Mouse (Mus musculus) midbrain, embryonic 12.5 days (tissue): Measurements from ENCODE around the gene Mphosph9. TPM values are rescaled to one million over a fixed set of nuclear protein-coding genes. Genes with fewer than 3 reads are reported as not detected.
"Not testable (repeated sequence)": the region's sequence is repeated elsewhere in the genome, so short reads cannot be mapped to it uniquely, and the experiment has no call there.

Source experiments
- ATAC-seq: fragments of 200-750 bp; cut with Nextera tagmentation; 2 replicates; pipeline ENCODE4 v1.8.0; 2017; ENCODE audit warnings: low read depth, moderate TSS enrichment, moderate library complexity; ENCODE audit not compliant: low FRiP score
- H3K27ac ChIP-seq: fragments of 300-500 bp; sonication (generic); replicated peaks from 2 replicates; pipeline ENCODE4 v1.5.1; 2016; ENCODE audit warnings: mild to moderate bottlenecking
- H3K27me3 ChIP-seq: fragments of 300-500 bp; sonication (generic); 2 replicates; pipeline ENCODE4 v1.6.1; 2016; ENCODE audit warnings: mild to moderate bottlenecking
- H3K36me3 ChIP-seq: fragments of 300-500 bp; sonication (generic); 2 replicates; pipeline ENCODE4 v1.6.1; 2016
- H3K4me1 ChIP-seq: fragments of 300-500 bp; sonication (generic); 2 replicates; pipeline ENCODE4 v1.6.1; 2016
- H3K4me2 ChIP-seq: fragments of 300-500 bp; sonication (generic); replicated peaks from 2 replicates; pipeline ENCODE4 v1.6.1; 2016; ENCODE audit warnings: mild to moderate bottlenecking, moderate library complexity
- H3K4me3 ChIP-seq: fragments of 300-500 bp; sonication (generic); 2 replicates; pipeline ENCODE4 v1.5.1; 2016; ENCODE audit warnings: mild to moderate bottlenecking
- H3K9ac ChIP-seq: fragments of 300-500 bp; sonication (generic); replicated peaks from 2 replicates; pipeline ENCODE4 v1.6.1; 2016; ENCODE audit warnings: mild to moderate bottlenecking, moderate library complexity
- H3K9me3 ChIP-seq: fragments of 300-500 bp; sonication (generic); 2 replicates; pipeline ENCODE4 v1.6.1; 2016; ENCODE audit warnings: mild to moderate bottlenecking
- WGBS: fragments of 180-500 bp; shearing (Covaris S2); methylation state at CpG from one replicate; pipeline ENCODE4 v1.1.7; 2016; 5-methylcytosine and 5-hydroxymethylcytosine counted together
- polyA plus RNA-seq: library from polyadenylated mRNA; unstranded; fragments of >200 nt; fragmentation: Nextera tagmentation; extraction: Ambion mirVana; gene quantifications from 2 replicates; pipeline ENCODE4 v1.2.1, GENCODE M21; 2016

Gene Mphosph9
- polyA plus RNA-seq, 1 experiment from 2014 or later = 19.6 TPM

DNA sequence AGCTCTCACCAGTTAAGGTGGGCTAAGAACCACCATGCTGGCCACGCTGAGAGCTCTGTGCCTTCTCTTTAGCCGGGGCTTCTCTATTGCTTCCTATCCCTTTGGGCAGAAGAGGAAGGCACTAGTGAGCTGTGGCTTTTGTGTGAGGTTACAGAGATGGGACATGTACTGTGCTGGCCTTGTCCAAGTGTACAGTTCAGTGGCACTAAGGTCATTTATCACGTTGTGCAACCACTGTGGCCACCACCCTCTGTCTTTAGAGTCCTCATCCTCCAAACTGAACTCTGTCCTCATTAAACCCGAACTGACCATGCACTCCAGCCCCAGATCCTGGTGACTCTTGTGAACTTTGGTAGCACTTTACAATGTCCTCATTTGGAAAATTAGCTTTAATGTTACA, 101.3 kb downstream of the Mphosph9 start:
- 93% methylated on average over 4 of the region's 4 CpGs for whole genome bisulfite sequencing
- peaks cover 17% of the 10 kb centered on the region; the same call in 1 of the 2 replicates for H3K4me1 ChIP-seq
- H3K9ac ChIP-seq = no peak overlapping the region
- no peak overlapping the region for H3K27ac ChIP-seq
- H3K9me3 ChIP-seq = no peaks in the 10 kb centered on the region
- no peak for ATAC-seq
- H3K4me3 ChIP-seq = no peak overlapping the region
- H3K36me3 ChIP-seq = no peaks in the 10 kb centered on the region
- no peak overlapping the region for H3K4me2 ChIP-seq
- no peaks in the 10 kb centered on the region for H3K27me3 ChIP-seq

DNA sequence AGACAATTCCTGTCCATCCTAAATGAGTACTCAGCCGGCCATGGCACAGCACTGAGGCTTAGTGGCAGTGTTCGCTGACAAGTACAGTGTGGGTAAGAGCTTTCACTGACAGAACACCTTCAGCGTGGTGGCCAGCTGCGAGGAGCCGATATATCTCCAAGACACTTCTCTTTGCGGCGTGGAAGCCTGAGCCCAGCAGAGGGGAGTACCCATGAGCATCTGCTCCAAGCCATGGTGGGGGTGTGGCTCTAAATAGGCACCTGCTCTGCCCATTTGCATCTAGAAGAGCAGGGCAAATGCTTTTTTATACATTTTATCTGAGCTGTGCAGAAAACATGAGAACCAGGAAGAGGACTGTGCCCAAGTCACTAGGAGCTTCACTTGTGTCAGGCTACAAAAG, 101.9 kb downstream of the Mphosph9 start:
- ATAC-seq = no peak
- 93% methylated on average over 7 of the region's 7 CpGs for WGBS

DNA sequence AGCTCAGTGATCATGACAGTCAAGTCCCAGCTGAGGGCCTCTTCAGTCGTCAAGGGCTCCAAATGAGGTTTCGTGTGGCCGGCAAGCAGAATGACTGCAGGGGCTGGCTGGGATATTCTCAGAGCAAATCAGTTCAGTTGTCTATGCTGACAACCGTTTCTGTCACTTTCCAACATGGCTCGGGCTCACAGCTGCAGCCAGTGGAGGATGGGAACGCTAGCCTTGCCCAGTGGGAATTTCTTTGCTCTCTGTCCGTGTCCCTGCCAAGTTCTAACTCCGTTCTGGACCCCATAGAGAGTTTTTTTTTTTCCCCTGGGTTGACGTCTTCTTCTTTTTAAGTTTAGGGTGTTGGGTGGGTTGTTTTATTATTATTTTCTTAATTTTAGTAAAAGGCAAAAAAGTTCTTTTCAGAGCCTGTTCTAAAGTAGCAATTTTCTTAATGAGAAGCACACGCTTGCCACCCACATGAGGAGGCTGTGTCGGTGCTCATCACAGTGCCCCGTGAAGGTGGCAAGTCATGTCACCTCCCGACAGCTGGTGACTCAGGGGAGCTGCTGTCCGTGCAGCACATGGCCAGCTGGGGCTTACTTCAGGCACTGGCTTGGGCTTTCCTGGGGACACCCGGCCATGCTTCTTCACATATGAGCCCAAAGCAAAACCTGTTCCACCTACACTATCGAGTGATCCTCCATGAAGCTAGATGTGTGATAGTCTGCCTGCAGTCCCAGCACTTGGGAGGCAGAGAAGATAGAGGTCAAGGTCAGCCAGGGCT, 103.3 kb downstream of the Mphosph9 start:
- H3K27ac ChIP-seq = no peak overlapping the region
- H3K9me3 ChIP-seq = no peaks in the 10 kb centered on the region
- H3K4me3 ChIP-seq = no peak overlapping the region
- H3K4me1 ChIP-seq = peaks cover 24% of the 10 kb centered on the region; the same call in 1 of the 2 replicates
- H3K4me2 ChIP-seq = no peak overlapping the region
- no peak for ATAC-seq
- WGBS = 75% methylated on average over 16 of the region's 16 CpGs
- H3K36me3 ChIP-seq = no peaks in the 10 kb centered on the region
- no peaks in the 10 kb centered on the region for H3K27me3 ChIP-seq
- no peak overlapping the region for H3K9ac ChIP-seq

More for the DNA sequence above, 101.9 kb downstream of the Mphosph9 start:
- Histone ChIP-seq H3K27me3 (no peaks in the 10 kb centered on the region), H3K4me2 (no peak overlapping the region), H3K27ac (no peak overlapping the region), H3K9me3 (no peaks in the 10 kb centered on the region), H3K9ac (no peak overlapping the region), H3K36me3 (no peaks in the 10 kb centered on the region), H3K4me3 (no peak overlapping the region), H3K4me1 (peaks cover 22% of the 10 kb centered on the region; the same call in 1 of the 2 replicates)

DNA sequence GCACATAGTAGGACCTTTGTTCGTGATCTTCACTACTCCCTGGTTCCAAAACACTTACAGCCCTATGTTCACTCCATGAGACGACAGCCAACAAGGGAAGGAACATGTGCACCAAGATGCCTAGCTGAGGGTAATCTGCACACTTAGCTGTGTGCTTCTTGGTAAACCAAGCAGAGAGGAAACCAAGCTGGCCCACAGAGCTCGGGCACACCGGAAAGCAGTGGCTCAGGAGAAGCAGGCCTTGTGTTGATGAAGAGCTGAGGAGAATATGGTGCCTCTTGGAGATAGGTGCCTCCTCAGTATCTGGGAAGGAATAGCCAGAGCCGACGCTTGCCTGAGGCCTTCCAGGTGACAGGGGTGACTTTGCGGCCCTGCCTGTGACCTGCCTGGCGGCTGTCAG, 104.2 kb downstream of the Mphosph9 start:
- Histone ChIP-seq H3K27ac (no peak overlapping the region), H3K4me2 (no peak overlapping the region), H3K4me3 (no peak overlapping the region), H3K36me3 (no peaks in the 10 kb centered on the region), H3K9ac (no peak overlapping the region), H3K27me3 (no peaks in the 10 kb centered on the region), H3K9me3 (no peaks in the 10 kb centered on the region), H3K4me1 (peaks cover 27% of the 10 kb centered on the region; the same call in 1 of the 2 replicates)
- 84% methylated on average over 8 of the region's 8 CpGs for WGBS
- no peak for ATAC-seq

DNA sequence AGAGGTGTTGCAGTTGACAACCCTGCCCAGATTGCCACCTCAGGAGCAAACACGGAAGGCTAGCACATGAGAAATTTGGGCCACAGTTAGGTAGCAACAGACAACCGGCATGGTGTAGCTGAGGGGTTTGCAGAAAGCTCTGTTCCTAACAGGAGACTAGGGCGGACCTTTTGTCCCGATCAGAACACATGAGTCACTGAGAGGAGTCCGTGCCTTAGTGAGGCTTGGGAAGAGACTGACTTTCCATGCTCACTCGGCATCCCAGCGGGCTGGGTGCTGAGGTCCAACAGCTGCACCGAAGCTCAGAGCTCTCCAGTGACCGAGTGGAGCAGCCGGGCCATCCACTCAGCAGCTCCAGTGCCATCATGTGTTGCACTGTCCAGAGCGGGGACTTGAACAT, 105.1 kb downstream of the Mphosph9 start:
- H3K4me1 ChIP-seq = peaks cover 31% of the 10 kb centered on the region
- no peak overlapping the region for H3K9ac ChIP-seq
- no peaks in the 10 kb centered on the region for H3K36me3 ChIP-seq
- no peaks in the 10 kb centered on the region for H3K9me3 ChIP-seq
- ATAC-seq = no peak
- 93% methylated on average over 11 of the region's 11 CpGs for whole genome bisulfite sequencing
- no peak overlapping the region for H3K4me3 ChIP-seq
- H3K4me2 ChIP-seq = no peak overlapping the region
- no peak overlapping the region for H3K27ac ChIP-seq
- no peaks in the 10 kb centered on the region for H3K27me3 ChIP-seq

DNA sequence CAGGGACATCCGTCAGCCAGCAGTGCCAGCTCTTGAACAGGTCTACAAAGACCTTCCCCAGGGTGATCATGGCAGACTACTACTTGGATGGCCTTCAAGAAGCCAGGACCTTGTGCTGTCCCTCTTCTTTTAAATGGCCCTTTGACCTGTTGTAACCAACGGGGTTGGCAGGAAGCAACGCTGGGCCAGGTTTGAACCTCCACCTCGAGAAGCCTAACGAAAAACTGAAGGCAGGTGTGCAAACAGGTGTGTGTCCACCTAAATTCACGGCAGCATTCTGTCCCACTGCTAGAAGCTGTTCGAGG, 106.1 kb downstream of the Mphosph9 start:
- Histone ChIP-seq H3K4me3 (no peak overlapping the region), H3K27ac (no peak overlapping the region), H3K9me3 (no peaks in the 10 kb centered on the region), H3K27me3 (no peaks in the 10 kb centered on the region), H3K4me2 (no peak overlapping the region), H3K9ac (no peak overlapping the region), H3K36me3 (no peaks in the 10 kb centered on the region), H3K4me1 (peaks cover 24% of the 10 kb centered on the region)
- no peak for ATAC-seq
- 89% methylated on average over 7 of the region's 7 CpGs for WGBS

DNA sequence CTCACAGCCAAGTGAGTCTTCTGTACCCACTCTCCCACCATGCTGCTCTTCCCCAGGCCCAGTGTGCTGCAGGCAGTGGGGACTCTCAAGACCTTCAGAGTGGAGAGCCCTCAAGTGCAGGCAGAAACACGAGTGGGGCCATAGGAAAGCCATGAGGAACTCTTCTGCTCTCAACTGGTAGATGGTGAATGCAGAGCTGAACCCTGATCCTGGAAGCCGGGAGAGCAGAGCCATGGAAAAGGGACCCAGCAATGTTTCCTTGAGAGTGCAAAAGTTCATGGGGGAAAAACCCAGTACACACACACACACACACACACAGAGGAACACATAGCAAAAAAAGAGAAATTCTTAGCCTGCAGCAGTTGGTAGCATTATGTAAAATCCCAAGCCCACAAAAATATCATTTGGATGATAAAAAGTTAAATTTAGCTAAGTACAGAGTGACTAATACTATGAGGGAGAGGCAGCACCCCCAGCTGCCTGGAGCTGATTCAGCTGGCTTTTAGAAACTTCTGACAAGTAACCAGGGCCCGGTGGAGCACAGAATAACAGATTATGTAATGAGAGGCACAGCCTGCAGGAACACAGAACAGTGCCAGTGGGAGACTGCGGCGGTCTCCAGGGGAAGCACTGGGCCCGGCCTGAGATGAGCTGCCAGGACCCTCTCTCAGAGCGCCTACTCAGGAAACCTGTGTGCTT, 106.6 kb downstream of the Mphosph9 start:
- ATAC-seq = no peak
- Histone ChIP-seq H3K27me3 (no peaks in the 10 kb centered on the region), H3K4me2 (no peak overlapping the region), H3K9ac (no peak overlapping the region), H3K4me1 (peaks cover 22% of the 10 kb centered on the region), H3K27ac (no peak overlapping the region), H3K4me3 (no peak overlapping the region), H3K36me3 (no peaks in the 10 kb centered on the region), H3K9me3 (no peaks in the 10 kb centered on the region)
- 71% methylated on average over 7 of the region's 7 CpGs for WGBS

DNA sequence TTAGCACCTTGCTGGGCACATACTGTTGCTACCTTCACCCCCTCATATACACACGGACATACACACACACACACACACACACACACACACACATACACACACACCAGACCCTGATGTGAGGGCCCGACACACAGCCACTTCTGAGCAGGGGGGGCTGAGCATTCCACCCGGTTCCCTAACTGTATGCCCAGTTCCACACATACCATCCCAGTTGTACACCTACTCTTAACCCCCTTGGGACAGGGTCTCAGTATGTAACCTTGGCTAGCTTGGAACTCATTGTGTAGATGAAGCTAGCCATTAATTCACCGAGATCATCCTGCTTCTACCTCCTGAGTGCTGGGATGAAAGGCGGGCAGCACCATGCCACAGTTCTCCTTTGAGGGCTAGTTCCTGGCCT, 107.2 kb downstream of the Mphosph9 start:
- Histone ChIP-seq H3K9ac (no peak overlapping the region), H3K4me1 (peaks cover 22% of the 10 kb centered on the region), H3K4me2 (no peak overlapping the region), H3K27me3 (no peaks in the 10 kb centered on the region), H3K27ac (no peak overlapping the region), H3K36me3 (no peaks in the 10 kb centered on the region), H3K4me3 (no peak overlapping the region), H3K9me3 (no peaks in the 10 kb centered on the region)
- WGBS = 85% methylated on average over 5 of the region's 5 CpGs
- ATAC-seq = no peak

DNA sequence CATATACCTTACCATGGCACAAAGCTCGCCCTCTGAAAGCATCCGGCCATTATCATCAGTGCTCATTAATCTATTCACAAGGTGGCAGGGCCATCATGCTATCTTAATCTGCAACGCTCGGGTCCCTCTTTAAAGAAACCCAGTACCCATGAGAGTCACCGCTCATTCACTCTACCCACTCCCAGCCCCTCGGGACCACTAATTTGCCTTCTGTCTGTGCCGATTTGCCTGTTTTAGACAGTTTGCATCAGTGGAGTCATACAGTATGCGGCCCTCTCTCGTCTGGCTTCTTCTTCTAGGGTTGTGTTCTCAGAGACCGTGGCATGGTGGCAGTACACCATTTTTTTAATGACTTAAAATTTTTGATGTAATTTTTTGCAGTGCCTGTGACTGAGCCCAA, 108.3 kb downstream of the Mphosph9 start:
- H3K27me3 ChIP-seq = no peaks in the 10 kb centered on the region
- H3K9ac ChIP-seq = no peak overlapping the region
- no peak overlapping the region for H3K4me2 ChIP-seq
- H3K4me3 ChIP-seq = no peak overlapping the region
- WGBS = 81% methylated on average over 10 of the region's 10 CpGs
- no peaks in the 10 kb centered on the region for H3K36me3 ChIP-seq
- H3K4me1 ChIP-seq = peaks cover 22% of the 10 kb centered on the region
- no peak for ATAC-seq
- H3K9me3 ChIP-seq = no peaks in the 10 kb centered on the region
- H3K27ac ChIP-seq = no peak overlapping the region

DNA sequence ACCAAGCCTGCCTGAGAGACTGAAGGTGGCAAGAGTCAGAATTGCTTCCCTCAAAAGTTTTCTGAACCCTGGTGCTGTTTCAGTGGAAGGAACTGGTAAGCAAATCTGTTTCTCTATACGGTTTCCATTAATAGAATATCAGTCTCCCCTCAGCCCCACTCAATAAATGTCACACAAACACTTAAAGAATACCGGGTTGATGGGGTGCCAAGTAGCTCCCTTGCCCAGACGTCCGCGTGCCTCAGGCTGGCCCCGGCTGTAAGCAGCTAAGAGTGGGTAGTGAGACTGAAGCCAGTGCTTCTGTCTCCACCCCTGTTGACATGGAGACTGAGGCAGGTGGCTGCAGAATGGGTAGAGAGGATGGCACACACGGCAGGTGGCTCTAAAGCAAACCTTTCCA, 108.8 kb downstream of the Mphosph9 start:
- no peak for ATAC-seq
- Histone ChIP-seq H3K4me2 (no peak overlapping the region), H3K4me1 (peaks cover 22% of the 10 kb centered on the region), H3K27ac (no peak overlapping the region), H3K36me3 (no peaks in the 10 kb centered on the region), H3K4me3 (no peak overlapping the region), H3K27me3 (no peaks in the 10 kb centered on the region), H3K9ac (no peak overlapping the region), H3K9me3 (no peaks in the 10 kb centered on the region)
- WGBS = 86% methylated on average over 7 of the region's 7 CpGs

DNA sequence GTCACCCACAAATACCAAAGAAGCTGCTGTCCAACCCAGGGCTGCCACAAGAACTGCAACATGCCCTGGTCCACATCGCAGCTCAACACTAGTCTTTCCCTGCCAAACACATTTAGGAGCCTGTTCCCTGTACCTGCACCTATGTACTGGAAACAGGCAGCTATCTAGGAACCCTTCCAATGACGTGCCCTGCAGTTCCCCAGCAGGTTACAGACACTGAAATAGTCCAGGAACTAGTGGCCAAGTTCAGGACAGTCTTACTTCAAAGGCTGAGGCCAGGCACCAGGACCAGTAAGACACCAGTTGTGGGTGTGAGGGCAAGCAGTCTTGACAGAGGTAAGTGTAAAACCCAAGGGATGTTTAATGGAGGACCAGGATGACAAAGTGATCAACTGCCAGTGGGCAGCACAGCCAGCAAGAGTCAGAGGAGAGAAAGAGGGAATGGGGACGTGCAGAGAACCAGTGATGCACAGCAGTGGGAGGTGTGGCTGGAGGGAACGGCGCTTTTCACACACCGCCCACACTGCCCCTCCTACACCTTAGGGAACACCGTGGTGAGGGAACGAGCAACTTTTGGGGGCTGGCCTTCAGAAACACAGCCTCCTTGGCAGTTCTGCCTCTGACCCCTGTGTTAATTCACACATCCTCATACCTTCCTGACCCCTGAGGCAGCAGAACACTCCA, 110.1 kb downstream of the Mphosph9 start:
- WGBS = 48% methylated on average over 8 of the region's 8 CpGs
- no peak overlapping the region for H3K9ac ChIP-seq
- H3K4me3 ChIP-seq = no peak overlapping the region
- H3K27ac ChIP-seq = no peak overlapping the region
- H3K4me2 ChIP-seq = no peak overlapping the region
- no peaks in the 10 kb centered on the region for H3K9me3 ChIP-seq
- no peaks in the 10 kb centered on the region for H3K27me3 ChIP-seq
- H3K36me3 ChIP-seq = no peaks in the 10 kb centered on the region
- peaks cover 22% of the 10 kb centered on the region for H3K4me1 ChIP-seq
- no peak for ATAC-seq

DNA sequence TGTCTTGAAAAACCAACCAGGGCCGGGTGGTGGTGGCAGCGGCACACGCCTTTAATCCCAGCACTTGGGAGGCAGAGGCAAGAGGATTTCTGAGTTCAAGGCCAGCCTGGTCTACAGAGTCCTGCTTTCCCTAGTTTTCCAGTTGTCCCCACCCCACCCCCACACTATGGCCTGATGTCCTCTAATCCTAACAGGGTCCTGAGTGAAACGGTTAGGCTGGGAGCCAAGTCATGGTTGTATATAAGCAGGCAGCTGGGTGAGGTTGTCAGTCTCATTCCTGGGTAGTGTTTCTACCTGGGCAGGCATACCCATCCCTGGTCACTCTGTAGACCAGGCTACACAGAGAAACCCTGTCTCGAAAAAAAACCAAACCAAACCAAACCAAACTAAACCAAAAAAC, 110.7 kb downstream of the Mphosph9 start:
- H3K27ac ChIP-seq, ATAC-seq, H3K4me2 ChIP-seq, H3K4me3 ChIP-seq, H3K27me3 ChIP-seq, H3K36me3 ChIP-seq, H3K9me3 ChIP-seq, H3K9ac ChIP-seq: not testable (repeated sequence)
- H3K4me1 ChIP-seq = peaks cover 22% of the 10 kb centered on the region
- WGBS = 82% methylated on average over 5 of the region's 5 CpGs
